Mouse (Mus musculus) kidney, postnatal 0 days (tissue): Measurements from ENCODE around the gene Cd207. TPM values are rescaled to one million over a fixed set of nuclear protein-coding genes. Genes with fewer than 3 reads are reported as not detected.

Experiments
- ATAC-seq: fragments of 200-750 bp; cut with Nextera tagmentation; replicated peaks from 2 replicates; pipeline ENCODE4 v1.8.0; 2017; ENCODE audit warnings: low read depth, moderate number of reproducible peaks, moderate TSS enrichment, moderate library complexity; ENCODE audit not compliant: low FRiP score
- DNase-seq: peaks from one replicate; pipeline ENCODE4 v3.0.0-alpha.2; 2016; ENCODE audit warnings: low spot score
- H3K27ac ChIP-seq: fragments of 300-500 bp; sonication (generic); 2 replicates; pipeline ENCODE4 v1.5.1; 2014; ENCODE audit warnings: mild to moderate bottlenecking
- H3K27me3 ChIP-seq: fragments of 300-500 bp; sonication (generic); 2 replicates; pipeline ENCODE4 v1.6.1; 2014; ENCODE audit warnings: low read length, mixed read lengths; ENCODE audit not compliant: insufficient read depth
- H3K36me3 ChIP-seq: fragments of 300-500 bp; sonication (generic); 2 replicates; pipeline ENCODE4 v1.6.1; 2014; ENCODE audit warnings: low read length, mixed read lengths; ENCODE audit not compliant: insufficient read depth
- H3K4me1 ChIP-seq: fragments of 300-500 bp; sonication (generic); replicated peaks from 2 replicates; pipeline ENCODE4 v1.6.1; 2014; ENCODE audit warnings: antibody characterized with exemption, low read length, mixed read lengths; ENCODE audit not compliant: insufficient read depth
- H3K4me2 ChIP-seq: fragments of 300-500 bp; sonication (generic); 2 replicates; pipeline ENCODE4 v1.6.1; 2014; ENCODE audit warnings: mild to moderate bottlenecking, low read length, moderate library complexity, mixed read lengths
- H3K4me3 ChIP-seq: fragments of 300-500 bp; sonication (generic); replicated peaks from 2 replicates; pipeline ENCODE4 v1.5.1; 2014; ENCODE audit warnings: low read depth, low read length
- H3K9ac ChIP-seq: fragments of 300-500 bp; sonication (generic); 2 replicates; pipeline ENCODE4 v1.6.1; 2014; ENCODE audit warnings: low read depth, low read length
- H3K9me3 ChIP-seq: fragments of 300-500 bp; sonication (generic); replicated peaks from 2 replicates; pipeline ENCODE4 v1.6.1; 2016; ENCODE audit warnings: low read length, inconsistent platforms, mixed read lengths
- CTCF ChIP-seq: IDR thresholded peaks from 2 replicates; pipeline ENCODE4 v1.5.1; 2016; ENCODE audit warnings: antibody characterized with exemption, low read depth, mild to moderate bottlenecking, moderate library complexity
- WGBS: fragments of 180-500 bp; shearing (Covaris S2); extraction: QIAGEN DNeasy Blood & Tissue Kit; methylation state at CpG from one replicate; pipeline ENCODE4 v1.1.7; 2014; 5-methylcytosine and 5-hydroxymethylcytosine counted together
- polyA plus RNA-seq: library from polyadenylated mRNA; unstranded; fragments of >200 nt; fragmentation: Nextera tagmentation; extraction: Ambion mirVana; gene quantifications from 2 replicates; pipeline ENCODE4 v1.2.1, GENCODE M21; 2015

The Cd207 gene
- polyA plus RNA-seq, 1 experiment from 2014 or later = not detected

- Histone ChIP-seq H3K9me3 (no peaks in the 10 kb centered on the region), H3K9ac (no peak overlapping the region), H3K27me3 (peaks cover 91% of the 10 kb centered on the region), H3K4me1 (no peaks in the 10 kb centered on the region), H3K27ac (no peak overlapping the region), H3K4me2 (no peak overlapping the region), H3K4me3 (no peak overlapping the region), H3K36me3 (no peaks in the 10 kb centered on the region)
- ATAC-seq (no peak), DNase-seq (no peak)
- WGBS = 18% methylated on average over 5 of the region's 5 CpGs
- no peak for TF ChIP-seq CTCF
These were observed 27.0 kb upstream of the Cd207 start for GRCm38 (mm10) chr6:83704701-83705100.

GRCm38 (mm10) chr6:83704294-83704693 lies 26.6 kb upstream of the Cd207 start:
- no peak overlapping the region for H3K9ac ChIP-seq
- WGBS = 7% methylated on average over 1 of the region's 1 CpGs
- ATAC-seq (no peak), DNase-seq (no peak)
- no peak overlapping the region for H3K27ac ChIP-seq
- H3K4me1 ChIP-seq = no peaks in the 10 kb centered on the region
- H3K27me3 ChIP-seq = peaks cover 89% of the 10 kb centered on the region
- no peaks in the 10 kb centered on the region for H3K9me3 ChIP-seq
- H3K36me3 ChIP-seq = no peaks in the 10 kb centered on the region
- no peak for TF ChIP-seq CTCF
- H3K4me3 ChIP-seq = no peak overlapping the region
- H3K4me2 ChIP-seq = no peak overlapping the region

- ATAC-seq (no peak), DNase-seq (no peak)
- Histone ChIP-seq H3K9ac (no peak overlapping the region), H3K4me1 (no peaks in the 10 kb centered on the region), H3K4me3 (no peak overlapping the region), H3K27ac (no peak overlapping the region), H3K9me3 (no peaks in the 10 kb centered on the region), H3K4me2 (no peak overlapping the region), H3K36me3 (no peaks in the 10 kb centered on the region), H3K27me3 (peaks cover 89% of the 10 kb centered on the region)
- under 1% methylated on average over 10 of the region's 10 CpGs for WGBS
- TF ChIP-seq CTCF = no peak
These were observed 26.0 kb upstream of the Cd207 start for GRCm38 (mm10) chr6:83703722-83704078.

GRCm38 (mm10) chr6:83703000-83703721 lies 25.5 kb upstream of the Cd207 start:
- ATAC-seq (no peak), DNase-seq (no peak)
- H3K9ac ChIP-seq = no peak overlapping the region
- H3K4me3 ChIP-seq = no peak overlapping the region
- no peak overlapping the region for H3K4me2 ChIP-seq
- TF ChIP-seq CTCF = no peak
- no peaks in the 10 kb centered on the region for H3K9me3 ChIP-seq
- under 1% methylated on average over 27 of the region's 27 CpGs for WGBS
- H3K4me1 ChIP-seq = no peaks in the 10 kb centered on the region
- H3K36me3 ChIP-seq = no peaks in the 10 kb centered on the region
- no peak overlapping the region for H3K27ac ChIP-seq
- H3K27me3 ChIP-seq = peaks cover 89% of the 10 kb centered on the region

GRCm38 (mm10) chr6:83702146-83702999 lies 24.7 kb upstream of the Cd207 start:
- no peaks in the 10 kb centered on the region for H3K4me1 ChIP-seq
- H3K9me3 ChIP-seq = no peaks in the 10 kb centered on the region
- H3K9ac ChIP-seq = no peak overlapping the region
- no peak overlapping the region for H3K27ac ChIP-seq
- no peak overlapping the region for H3K4me2 ChIP-seq
- no peak for DNase-seq
- H3K27me3 ChIP-seq = peaks cover 89% of the 10 kb centered on the region
- ATAC-seq = no peak
- no peaks in the 10 kb centered on the region for H3K36me3 ChIP-seq
- TF ChIP-seq CTCF = no peak
- H3K4me3 ChIP-seq = no peak overlapping the region
- WGBS = under 1% methylated on average over 52 of the region's 53 CpGs

- no peak for TF ChIP-seq CTCF
- no peaks in the 10 kb centered on the region for H3K36me3 ChIP-seq
- no peaks in the 10 kb centered on the region for H3K4me1 ChIP-seq
- H3K9me3 ChIP-seq = no peaks in the 10 kb centered on the region
- DNase-seq = no peak
- no peak overlapping the region for H3K4me2 ChIP-seq
- H3K27me3 ChIP-seq = peaks cover 89% of the 10 kb centered on the region
- under 1% methylated on average over 11 of the region's 11 CpGs for WGBS
- ATAC-seq = no peak
- H3K9ac ChIP-seq = no peak overlapping the region
- no peak overlapping the region for H3K4me3 ChIP-seq
- H3K27ac ChIP-seq = no peak overlapping the region
These were observed 23.3 kb upstream of the Cd207 start for GRCm38 (mm10) chr6:83701001-83701400.
